Mouse (Mus musculus) stomach, postnatal 0 days (tissue): Measurements from ENCODE around the gene Dusp7. TPM values are rescaled to one million over a fixed set of nuclear protein-coding genes. Genes with fewer than 3 reads are reported as not detected.

Experiments used
- ATAC-seq: fragments of 200-750 bp; cut with Nextera tagmentation; 2 replicates; pipeline ENCODE4 v1.8.0; 2017; ENCODE audit not compliant: low FRiP score, low TSS enrichment
- DNase-seq: peaks from one replicate; pipeline ENCODE4 v3.0.0-alpha.2; 2016; ENCODE audit warnings: low spot score
- H3K27ac ChIP-seq: fragments of 300-500 bp; sonication (generic); replicated peaks from 2 replicates; pipeline ENCODE4 v1.5.1; 2014; ENCODE audit warnings: mild to moderate bottlenecking, control low read depth
- H3K27me3 ChIP-seq: fragments of 300-500 bp; sonication (generic); 2 replicates; pipeline ENCODE4 v1.6.1; 2014; ENCODE audit warnings: low read length; ENCODE audit not compliant: control insufficient read depth, insufficient read depth
- H3K36me3 ChIP-seq: fragments of 300-500 bp; sonication (generic); 2 replicates; pipeline ENCODE4 v1.6.1; 2014; ENCODE audit warnings: low read length, mixed read lengths; ENCODE audit not compliant: control insufficient read depth, insufficient read depth
- H3K4me1 ChIP-seq: fragments of 300-500 bp; sonication (generic); replicated peaks from 2 replicates; pipeline ENCODE4 v1.6.1; 2014; ENCODE audit warnings: antibody characterized with exemption; ENCODE audit not compliant: control insufficient read depth, insufficient read depth
- H3K4me2 ChIP-seq: fragments of 300-500 bp; sonication (generic); replicated peaks from 2 replicates; pipeline ENCODE4 v1.6.1; 2014; ENCODE audit warnings: low read depth, mild to moderate bottlenecking, control low read depth, moderate library complexity
- H3K4me3 ChIP-seq: fragments of 300-500 bp; sonication (generic); 2 replicates; pipeline ENCODE4 v1.5.1; 2014; ENCODE audit warnings: low read depth, low read length, control low read depth
- H3K9ac ChIP-seq: fragments of 300-500 bp; sonication (generic); 2 replicates; pipeline ENCODE4 v1.6.1; 2014; ENCODE audit warnings: mild to moderate bottlenecking, low read length, control low read depth, mixed read lengths
- H3K9me3 ChIP-seq: fragments of 300-500 bp; sonication (generic); 2 replicates; pipeline ENCODE4 v1.6.1; 2016; ENCODE audit warnings: low read length; ENCODE audit not compliant: control insufficient read depth
- CTCF ChIP-seq: IDR thresholded peaks from 2 replicates; pipeline ENCODE4 v1.5.1; 2016; ENCODE audit warnings: antibody characterized with exemption, low read depth, mild to moderate bottlenecking, moderate library complexity
- EP300 ChIP-seq: optimal IDR thresholded peaks from 2 replicates; pipeline ENCODE3; 2016; ENCODE audit warnings: antibody characterized with exemption
- WGBS: fragments of 180-500 bp; shearing (Covaris S2); extraction: QIAGEN DNeasy Blood & Tissue Kit; methylation state at CpG from one replicate; pipeline ENCODE4 v1.1.7; 2014; 5-methylcytosine and 5-hydroxymethylcytosine counted together
- polyA plus RNA-seq: library from polyadenylated mRNA; unstranded; fragments of >200 nt; fragmentation: Nextera tagmentation; extraction: Ambion mirVana; gene quantifications from 2 replicates; pipeline ENCODE4 v1.2.1, GENCODE M21; 2015

Gene Dusp7
- polyA plus RNA-seq, 1 experiment from 2014 or later, result 12.7 TPM

DNA sequence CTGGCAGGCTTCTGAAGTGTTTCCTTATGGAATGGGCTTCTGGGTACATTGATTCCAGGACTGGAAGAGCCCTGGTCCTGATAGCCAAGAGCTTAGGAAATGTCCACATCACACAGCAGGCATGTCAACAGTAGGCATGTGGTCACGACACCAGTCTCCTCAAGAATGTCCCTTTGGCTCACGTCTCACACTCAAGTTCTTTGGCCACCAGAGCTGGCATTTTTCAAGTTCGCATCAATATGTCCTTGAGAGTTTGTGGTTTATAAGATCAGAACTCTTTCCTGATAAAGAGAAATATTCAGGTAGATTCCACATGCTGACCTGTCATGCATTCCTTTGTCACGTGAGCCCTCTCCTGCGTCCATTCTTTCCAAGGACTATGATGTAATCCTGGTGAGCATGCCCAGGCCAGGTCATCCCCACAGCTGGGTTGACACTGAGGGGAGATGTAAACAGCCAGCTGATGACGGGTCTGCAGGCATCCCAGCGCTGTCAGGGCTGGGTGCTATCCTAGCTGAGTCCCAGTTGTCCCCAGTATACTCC lies 40.3 kb upstream of the Dusp7 start:
- 58% methylated on average over 7 of the region's 7 CpGs for WGBS
- Histone ChIP-seq H3K9ac (no peak overlapping the region; the same call in 1 of the 2 replicates), H3K9me3 (no peaks in the 10 kb centered on the region), H3K27me3 (no peaks in the 10 kb centered on the region), H3K27ac (0 out of 2 replicates have a peak overlapping the region, but pooled peaks have one; percentile 30), H3K4me3 (no peak overlapping the region), H3K36me3 (no peaks in the 10 kb centered on the region), H3K4me1 (peaks cover 1% of the 10 kb centered on the region; the same call in 1 of the 2 replicates), H3K4me2 (no peak overlapping the region)
- ATAC-seq (no peak), DNase-seq (no peak)
- no peak for TF ChIP-seq EP300
- no peak for TF ChIP-seq CTCF

DNA sequence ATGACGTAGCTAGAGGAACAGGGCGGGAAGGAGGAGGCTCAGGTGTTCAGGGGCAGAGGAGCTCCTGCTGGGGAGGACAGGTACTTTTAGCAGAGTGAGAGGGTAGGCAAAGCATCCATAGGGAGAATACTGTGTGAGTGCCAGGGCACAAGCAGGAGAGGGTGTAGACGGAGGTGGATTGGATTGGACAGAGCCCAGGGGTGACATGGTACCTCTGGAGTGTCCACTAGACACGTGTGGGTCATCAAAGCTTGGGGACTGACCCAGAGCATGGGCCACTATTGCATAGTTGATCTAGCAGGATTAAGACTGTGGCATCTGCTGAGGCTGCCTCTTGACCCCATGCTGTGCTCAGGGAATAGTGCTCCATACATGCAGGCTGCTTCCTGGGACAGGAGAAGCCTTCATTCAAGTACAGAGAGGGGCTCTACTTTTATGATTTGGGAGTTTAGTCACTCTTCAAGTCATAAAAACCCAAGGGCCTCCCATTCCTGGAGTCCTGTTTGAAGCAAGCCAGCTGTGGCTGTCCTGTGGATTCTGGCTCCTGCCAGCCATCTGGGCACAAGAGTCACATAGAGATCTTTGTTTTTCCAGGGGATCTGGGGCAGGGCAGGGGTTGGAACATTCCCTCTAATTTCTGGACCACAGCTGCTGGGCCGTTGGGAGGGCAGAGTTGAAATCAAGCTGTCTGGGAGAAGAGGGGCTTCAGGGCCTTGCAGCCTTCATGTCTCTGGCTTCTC lies 39.5 kb upstream of the Dusp7 start:
- 72% methylated on average over 5 of the region's 5 CpGs for WGBS
- TF ChIP-seq CTCF (no peak), EP300 (no peak)
- Histone ChIP-seq H3K9me3 (no peaks in the 10 kb centered on the region), H3K27ac (peak overlapping the region; percentile 20; the same call in 1 of the 2 replicates), H3K4me3 (no peak overlapping the region), H3K4me1 (no peaks in the 10 kb centered on the region), H3K36me3 (no peaks in the 10 kb centered on the region), H3K9ac (no peak overlapping the region), H3K4me2 (no peak overlapping the region), H3K27me3 (no peaks in the 10 kb centered on the region)
- ATAC-seq (no peak), DNase-seq (no peak)

DNA sequence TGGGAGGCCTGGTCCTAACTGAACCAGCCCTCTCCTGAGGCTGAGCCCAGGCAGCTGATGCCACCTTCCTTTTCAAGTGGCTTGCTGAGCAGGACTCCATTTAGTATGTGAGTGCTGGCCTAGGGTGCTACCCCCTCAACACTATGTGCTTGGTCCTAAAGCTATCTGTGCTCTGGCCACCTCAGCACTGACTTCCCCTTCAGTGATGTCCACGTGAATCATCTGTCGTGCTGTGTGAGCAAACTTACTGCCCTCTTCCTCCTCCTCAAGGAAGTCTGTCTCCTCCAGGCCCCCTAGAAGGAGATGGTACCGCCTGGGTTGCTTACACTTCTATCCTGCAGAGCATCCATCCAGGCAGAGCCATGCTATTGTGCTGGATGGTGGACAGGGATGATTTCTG lies 35.7 kb upstream of the Dusp7 start:
- DNase-seq (no peak), ATAC-seq (no peak)
- Histone ChIP-seq H3K36me3 (no peaks in the 10 kb centered on the region), H3K9me3 (no peaks in the 10 kb centered on the region), H3K27ac (no peak overlapping the region), H3K4me2 (no peak overlapping the region), H3K4me3 (no peak overlapping the region), H3K9ac (no peak overlapping the region), H3K27me3 (no peaks in the 10 kb centered on the region), H3K4me1 (peaks cover under 1% of the 10 kb centered on the region; the same call in 1 of the 2 replicates)
- 62% methylated on average over 3 of the region's 3 CpGs for WGBS
- no peak for TF ChIP-seq CTCF
- TF ChIP-seq EP300, result no peak

DNA sequence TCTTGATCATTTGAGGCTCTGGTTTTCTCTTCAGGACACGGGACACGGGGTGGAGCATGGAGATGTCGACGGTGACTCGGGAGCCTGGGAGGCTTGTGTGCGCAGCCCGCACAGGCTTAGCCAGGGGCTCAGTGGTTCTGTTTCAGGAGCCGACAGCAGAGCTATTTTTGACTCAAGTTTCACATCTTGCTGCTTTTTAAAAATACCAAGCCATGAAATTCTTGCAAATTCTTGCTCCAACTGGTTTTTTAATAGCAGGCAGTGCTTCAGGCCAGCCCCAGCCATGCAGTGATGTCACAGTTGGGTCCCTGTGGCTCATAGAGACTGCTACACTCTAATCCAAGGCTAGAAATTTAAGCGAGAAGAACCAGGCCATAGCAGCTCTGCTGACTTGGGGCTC lies 30.8 kb upstream of the Dusp7 start:
- Histone ChIP-seq H3K4me2 (no peak overlapping the region), H3K4me3 (no peak overlapping the region), H3K4me1 (peaks cover 8% of the 10 kb centered on the region; the same call in 1 of the 2 replicates), H3K27ac (no peak overlapping the region), H3K27me3 (no peaks in the 10 kb centered on the region), H3K9me3 (no peaks in the 10 kb centered on the region), H3K9ac (no peak overlapping the region), H3K36me3 (no peaks in the 10 kb centered on the region)
- ATAC-seq, result no peak
- 59% methylated on average over 9 of the region's 9 CpGs for WGBS
- DNase-seq, result no peak
- TF ChIP-seq EP300 (no peak), CTCF (no peak)

DNA sequence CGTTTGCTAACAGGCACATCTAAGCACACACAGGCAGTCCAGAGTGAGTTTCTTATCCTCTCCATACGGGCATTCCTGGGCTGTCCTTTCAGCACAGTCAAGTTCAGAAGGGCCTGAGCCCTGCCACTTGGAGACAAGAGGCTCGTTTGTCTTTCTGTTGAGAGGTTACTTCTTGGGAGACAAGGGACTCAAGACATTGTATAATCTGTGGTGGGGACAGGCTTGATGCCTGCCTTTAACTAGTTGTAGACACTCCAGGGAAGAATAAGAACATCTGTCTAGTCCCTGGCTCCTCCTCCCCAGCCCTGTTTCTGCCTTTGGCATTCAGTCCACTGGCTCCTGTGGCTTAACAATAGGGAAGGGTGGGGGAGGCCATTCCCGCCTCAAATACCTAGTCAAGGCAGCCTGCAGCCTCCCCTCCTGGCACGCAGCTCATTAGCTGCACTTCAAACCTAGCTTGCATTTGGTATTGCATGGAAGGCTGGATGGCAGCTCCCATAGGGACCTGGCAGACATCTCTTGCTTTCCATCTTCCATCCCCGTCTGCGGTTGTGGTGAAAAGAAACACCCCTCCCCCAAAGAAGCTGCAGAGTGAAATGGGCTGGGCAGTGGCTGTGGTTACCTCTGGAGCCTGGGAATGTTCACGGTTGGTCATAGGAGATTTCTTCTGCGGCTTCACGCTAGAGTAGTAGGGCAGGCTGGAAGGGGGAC lies 29.8 kb upstream of the Dusp7 start:
- no peak for TF ChIP-seq CTCF
- TF ChIP-seq EP300, result no peak
- no peak overlapping the region for H3K4me3 ChIP-seq
- peaks cover 8% of the 10 kb centered on the region; the same call in 1 of the 2 replicates for H3K4me1 ChIP-seq
- H3K36me3 ChIP-seq, result no peaks in the 10 kb centered on the region
- peak overlapping the region; percentile 56; the same call in 1 of the 2 replicates for H3K27ac ChIP-seq
- ATAC-seq (no peak), DNase-seq (no peak)
- H3K4me2 ChIP-seq, result no peak overlapping the region
- no peaks in the 10 kb centered on the region for H3K9me3 ChIP-seq
- no peak overlapping the region for H3K9ac ChIP-seq
- H3K27me3 ChIP-seq, result no peaks in the 10 kb centered on the region
- 30% methylated on average over 10 of the region's 10 CpGs for WGBS
